Mouse (Mus musculus) heart, adult 2 months (tissue): ENCODE measurements around the gene Irf1.

ENCODE experiments used
- CTCF ChIP-seq: fragments of 200-600 bp; IDR thresholded peaks from 2 replicates; pipeline ENCODE4 v1.8.1; 2022; ENCODE audit warnings: antibody characterized with exemption, mild to moderate bottlenecking, moderate library complexity
- EP300 ChIP-seq: fragments of 200-500 bp; IDR thresholded peaks from 2 replicates; pipeline ENCODE4 v1.6.1; 2011; ENCODE audit warnings: low read depth, low read length, control low read depth; ENCODE audit not compliant: insufficient read depth
- POLR2A ChIP-seq: fragments of 200-500 bp; IDR thresholded peaks from 2 replicates; pipeline ENCODE4 v1.6.1; 2011; ENCODE audit warnings: mild to moderate bottlenecking, low read depth, low read length, control low read depth; ENCODE audit not compliant: insufficient read depth

GRCm38 (mm10) chr11:53774659-53775255 is 4.9 kb downstream of the Irf1 start:
- TF ChIP-seq CTCF: no peak
- no peak for TF ChIP-seq POLR2A
- TF ChIP-seq EP300: peak; percentile 61; the same call in 1 of the 2 replicates
